Mouse (Mus musculus): Measurements from ENCODE around the gene Zfp398.

GRCm38 (mm10) chr6:47841831-47842230 is 6.4 kb downstream of the Zfp398 start:
- TF ChIP-seq TAL1 (IDR thresholded peaks at IDR 0.05; ENCODE audit: low read length), result no peak
- TF ChIP-seq GATA1 (IDR thresholded peaks at IDR 0.05; ENCODE audit: low read length), result no peak

All from erythroblast, embryonic 14.5 days (primary cell).